Mouse (Mus musculus) testis, adult 2 months (tissue): ENCODE measurements at regions not wholly inside any gene's neighbourhood (a gene's known extent, or its start where the extent isn't known, plus 50 kb on each side); places are given as distances from the start of the nearest gene placed in this dataset.
A peak's percentile ranks its signal among the peaks of the same experiment; 100 is the strongest.

ENCODE experiments used
- H3K27ac ChIP-seq: fragments of 200-500 bp; 2 replicates; pipeline ENCODE4 v1.5.1; 2012; ENCODE audit warnings: low read depth, low read length; ENCODE audit not compliant: control insufficient read depth, insufficient read depth
- H3K27me3 ChIP-seq: fragments of 200-500 bp; 2 replicates; pipeline ENCODE4 v1.6.1; 2012; ENCODE audit warnings: mild to moderate bottlenecking, low read length, moderate library complexity; ENCODE audit not compliant: control insufficient read depth, insufficient read depth
- H3K36me3 ChIP-seq: fragments of 200-500 bp; 2 replicates; pipeline ENCODE4 v1.6.1; 2012; ENCODE audit warnings: mild to moderate bottlenecking, low read length; ENCODE audit not compliant: control insufficient read depth, insufficient read depth
- H3K4me1 ChIP-seq: fragments of 200-500 bp; 2 replicates; pipeline ENCODE4 v1.6.1; 2012; ENCODE audit warnings: low read length; ENCODE audit not compliant: control insufficient read depth, insufficient read depth
- H3K4me3 ChIP-seq: fragments of 200-500 bp; 2 replicates; pipeline ENCODE4 v1.5.1; 2012; ENCODE audit warnings: low read depth, mild to moderate bottlenecking, low read length, moderate library complexity, mixed read lengths; ENCODE audit not compliant: control insufficient read depth
- CTCF ChIP-seq: fragments of 200-500 bp; IDR thresholded peaks from 2 replicates; pipeline ENCODE4 v1.5.1; 2012; ENCODE audit warnings: low read depth, mild to moderate bottlenecking, inconsistent platforms, low read length, moderate library complexity; ENCODE audit not compliant: control insufficient read depth, insufficient read depth, insufficient replicate concordance
- POLR2A ChIP-seq: fragments of 200-500 bp; IDR thresholded peaks from 2 replicates; pipeline ENCODE4 v1.6.1; 2012; ENCODE audit warnings: low read depth, mild to moderate bottlenecking, inconsistent platforms, low read length, moderate library complexity; ENCODE audit not compliant: control insufficient read depth

DNA sequence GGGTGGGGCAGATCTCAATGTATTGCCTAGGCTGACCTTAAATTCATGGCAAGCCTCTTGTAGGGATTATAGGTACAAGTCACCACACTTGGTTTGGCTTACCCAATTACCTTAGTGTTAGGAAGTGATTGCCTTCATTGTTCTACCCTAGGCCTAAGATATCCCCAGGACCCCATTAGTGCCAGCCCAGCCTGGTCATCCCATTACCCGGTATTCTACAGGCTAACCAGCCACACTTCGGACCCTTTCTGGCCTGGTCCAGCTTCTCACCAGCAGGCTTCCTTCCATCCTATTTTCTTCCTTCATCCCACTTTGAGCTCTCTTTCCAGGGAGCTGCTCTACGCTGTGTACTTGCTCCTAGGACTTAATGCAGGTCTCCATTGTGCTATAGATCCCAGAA lies 59.5 kb downstream of the Tex35 start:
- H3K4me1 ChIP-seq = peaks cover 5% of the 10 kb centered on the region
- H3K27me3 ChIP-seq = no peaks in the 10 kb centered on the region
- TF ChIP-seq CTCF = no peak
- TF ChIP-seq POLR2A = no peak
- H3K36me3 ChIP-seq = no peaks in the 10 kb centered on the region
- H3K4me3 ChIP-seq = no peak overlapping the region
- H3K27ac ChIP-seq = no peak overlapping the region

DNA sequence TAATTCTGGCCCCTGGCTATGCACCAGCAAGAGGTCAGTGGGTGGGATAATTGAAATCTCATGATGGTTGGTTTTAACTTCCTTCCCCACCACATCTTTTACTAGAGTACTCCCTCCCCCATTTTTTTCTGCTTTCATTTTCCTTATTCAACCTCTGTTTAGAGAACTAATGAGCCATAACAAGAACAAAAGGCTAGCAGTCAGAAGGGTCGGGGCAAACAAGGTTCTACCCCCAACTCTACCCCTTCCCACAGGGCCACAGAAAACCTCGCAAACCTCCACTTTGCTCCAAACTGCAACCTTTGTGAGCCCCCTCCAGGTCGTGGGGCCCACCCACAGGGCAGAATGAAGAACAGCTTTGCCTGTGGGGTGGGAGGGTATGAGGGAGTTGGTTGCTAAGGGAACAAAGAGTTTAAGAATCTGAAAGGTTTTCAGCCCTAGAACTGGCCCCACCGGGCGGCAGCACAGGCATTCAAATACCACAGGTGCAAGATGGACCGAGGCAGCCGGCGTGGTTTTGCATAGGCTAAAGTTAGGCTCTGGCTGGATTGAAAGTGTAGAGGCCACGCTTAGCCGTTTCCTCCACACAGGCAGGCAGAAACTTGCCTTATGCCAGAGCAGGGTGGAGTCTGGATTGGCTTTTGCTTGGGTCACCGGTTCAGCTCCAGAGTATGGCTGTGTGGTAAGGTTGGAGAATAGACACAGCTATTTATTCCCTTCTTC lies 60.1 kb downstream of the Tex35 start:
- peaks cover 5% of the 10 kb centered on the region for H3K4me1 ChIP-seq
- peak overlapping the region; percentile 51 for H3K27ac ChIP-seq
- no peak overlapping the region for H3K4me3 ChIP-seq
- no peak for TF ChIP-seq CTCF
- no peaks in the 10 kb centered on the region for H3K27me3 ChIP-seq
- no peaks in the 10 kb centered on the region for H3K36me3 ChIP-seq

DNA sequence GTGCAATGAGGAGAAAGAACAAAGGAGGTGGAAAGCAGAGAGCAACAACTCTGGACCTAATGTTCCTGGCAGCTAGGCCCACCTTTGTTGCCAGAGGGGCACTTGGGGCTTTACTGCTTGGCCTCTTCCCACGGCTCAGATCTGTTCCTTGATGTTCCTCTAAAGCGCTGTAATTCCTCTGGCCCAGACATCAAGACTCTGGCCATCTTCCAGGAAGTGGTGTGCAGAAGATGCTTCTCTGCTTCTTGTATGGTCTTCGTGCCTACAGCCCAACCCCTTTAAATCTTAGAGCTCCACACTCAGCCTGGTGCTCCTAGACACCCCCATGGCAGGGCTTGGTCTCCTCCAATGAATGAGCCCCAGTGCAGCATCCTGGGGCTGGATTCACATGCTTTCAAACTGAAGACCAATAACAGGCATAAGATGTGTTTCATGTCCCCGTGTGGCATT lies 60.7 kb downstream of the Tex35 start:
- H3K36me3 ChIP-seq = no peaks in the 10 kb centered on the region
- H3K27ac ChIP-seq = peak overlapping the region; percentile 51
- TF ChIP-seq CTCF (no peak), POLR2A (no peak)
- H3K4me1 ChIP-seq = peaks cover 5% of the 10 kb centered on the region
- no peaks in the 10 kb centered on the region for H3K27me3 ChIP-seq
- no peak overlapping the region for H3K4me3 ChIP-seq

DNA sequence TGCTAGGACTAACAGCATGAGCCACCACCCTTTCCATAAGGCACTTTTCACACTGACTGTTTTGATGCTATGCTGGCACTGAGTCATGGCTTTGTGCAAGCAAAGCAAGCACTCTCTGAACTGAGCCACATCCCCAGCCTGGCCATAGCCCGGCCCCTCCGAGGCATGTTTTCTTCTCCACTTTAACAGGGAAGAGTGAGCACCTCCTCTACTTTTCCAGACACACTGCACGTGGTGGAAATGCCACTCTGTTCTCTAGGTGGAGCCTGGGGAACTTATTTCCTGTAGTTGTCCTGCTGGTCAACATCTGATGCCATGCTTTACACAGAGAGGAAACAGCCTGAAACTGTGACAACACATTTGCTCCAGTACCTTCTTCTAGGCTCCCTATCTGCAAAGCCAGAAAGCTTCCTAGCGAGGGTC lies 61.7 kb downstream of the Tex35 start:
- peak overlapping the region; percentile 47; the same call in 1 of the 2 replicates for H3K27ac ChIP-seq
- H3K27me3 ChIP-seq = no peaks in the 10 kb centered on the region
- H3K4me3 ChIP-seq = no peak overlapping the region
- H3K4me1 ChIP-seq = peaks cover 5% of the 10 kb centered on the region
- H3K36me3 ChIP-seq = no peaks in the 10 kb centered on the region
- TF ChIP-seq CTCF (no peak), POLR2A (no peak)

DNA sequence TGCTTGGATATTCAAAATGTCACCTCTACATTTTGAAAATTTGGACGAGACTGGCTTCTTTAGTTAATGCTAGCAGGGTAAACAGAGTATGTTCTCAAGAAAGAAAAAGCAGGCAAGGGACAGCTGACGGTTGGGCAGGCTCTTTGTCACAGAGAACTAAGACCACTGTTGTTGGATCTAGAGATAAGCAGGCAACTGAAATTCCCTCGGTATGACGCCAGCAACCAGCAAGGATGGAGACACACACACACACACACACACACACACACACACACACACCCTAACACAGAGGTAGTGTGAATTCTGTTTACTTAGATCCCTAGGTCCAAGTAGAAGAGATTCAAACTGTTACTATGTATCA lies 68.7 kb downstream of the Tex35 start:
- H3K4me1 ChIP-seq = peaks cover 16% of the 10 kb centered on the region
- H3K27me3 ChIP-seq = no peaks in the 10 kb centered on the region
- no peaks in the 10 kb centered on the region for H3K36me3 ChIP-seq
- TF ChIP-seq CTCF = no peak
- no peak for TF ChIP-seq POLR2A
- no peak overlapping the region for H3K4me3 ChIP-seq
- H3K27ac ChIP-seq = peak overlapping the region; percentile 70

DNA sequence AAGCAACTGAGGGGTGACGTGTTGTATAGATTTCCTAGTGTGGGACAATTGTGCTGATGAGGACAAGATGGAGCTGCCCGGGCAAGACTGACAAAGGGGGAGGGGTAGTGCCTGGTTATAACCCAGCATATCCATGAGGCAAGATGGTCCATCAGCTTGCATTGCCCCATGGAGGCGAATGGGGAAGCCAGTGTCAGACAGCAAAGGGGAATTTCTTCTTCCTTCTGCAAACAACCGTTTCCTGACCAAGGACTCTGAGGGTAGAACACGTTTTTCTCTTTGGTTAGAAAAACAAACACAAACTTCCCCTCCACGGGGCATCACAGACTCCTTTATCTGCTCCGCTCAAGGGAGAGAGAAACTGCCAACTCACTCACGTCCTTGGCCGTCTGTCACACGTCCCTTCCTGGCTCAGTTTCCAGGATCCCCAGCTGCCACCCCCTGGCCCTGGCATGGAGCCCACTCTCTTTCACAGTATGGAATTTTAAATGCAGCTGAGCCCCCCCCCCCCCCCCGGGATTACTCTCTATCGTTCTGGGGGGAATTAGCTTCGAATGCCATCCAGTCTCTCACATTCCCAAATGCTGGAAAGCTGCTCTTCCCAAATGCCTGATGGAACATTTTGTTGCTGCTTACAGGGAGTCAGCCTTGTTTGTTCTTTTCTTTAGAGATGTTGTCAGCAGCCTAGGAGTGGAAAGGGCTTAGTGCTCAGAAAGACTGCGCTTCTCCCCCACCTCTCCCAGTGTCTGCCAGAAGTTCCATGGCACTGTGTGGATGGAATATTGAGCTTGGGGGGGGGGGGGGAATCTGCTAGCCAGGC lies 69.3 kb downstream of the Tex35 start:
- TF ChIP-seq POLR2A (no peak), CTCF (no peak)
- peak overlapping the region; percentile 70 for H3K27ac ChIP-seq

DNA sequence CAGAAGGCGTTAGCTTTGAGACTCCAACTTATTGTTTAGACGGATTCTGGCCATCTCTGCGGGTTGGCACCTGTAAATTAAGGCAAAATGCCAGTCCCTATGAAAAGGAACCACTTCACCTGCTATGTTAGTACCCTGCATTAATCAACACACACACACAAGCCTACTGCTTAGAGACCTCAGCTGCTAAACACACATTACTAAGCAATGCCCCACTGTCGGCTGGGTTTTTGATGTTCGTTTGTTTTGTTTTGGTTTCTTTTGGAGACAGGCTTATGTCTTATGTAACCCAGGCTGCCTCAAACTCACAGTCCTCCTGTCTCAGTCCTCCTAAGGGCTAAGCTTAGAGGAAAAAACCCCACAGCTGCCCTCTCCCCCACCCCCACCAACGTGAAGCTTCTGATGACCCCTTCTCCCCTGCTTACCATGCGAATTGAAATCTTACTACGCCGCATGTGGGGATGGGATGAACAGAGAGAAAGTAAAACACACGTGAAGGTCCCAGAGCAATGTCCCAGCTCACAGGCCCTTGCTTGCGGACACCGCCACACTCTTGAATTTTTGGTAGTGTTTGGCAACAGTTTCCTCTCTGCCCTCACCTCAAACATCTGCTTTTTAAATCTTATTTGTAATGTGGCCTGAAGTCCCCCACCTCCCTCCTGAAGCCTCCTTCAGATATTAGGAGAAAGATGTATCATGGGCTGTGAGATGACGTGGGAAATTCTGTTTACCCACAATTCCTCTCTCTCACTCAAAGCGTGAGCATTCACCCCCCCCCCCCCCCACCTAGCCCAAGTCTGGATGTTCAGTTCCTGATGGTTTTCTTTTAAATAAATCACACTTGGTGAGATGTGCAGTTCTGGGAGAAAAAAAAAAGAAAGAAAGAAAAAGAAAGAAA lies 70.1 kb downstream of the Tex35 start:
- no peak overlapping the region for H3K4me3 ChIP-seq
- TF ChIP-seq POLR2A (no peak), CTCF (no peak)
- no peaks in the 10 kb centered on the region for H3K36me3 ChIP-seq
- H3K4me1 ChIP-seq = peaks cover 16% of the 10 kb centered on the region
- H3K27me3 ChIP-seq = no peaks in the 10 kb centered on the region
- H3K27ac ChIP-seq = peak overlapping the region; percentile 70; the same call in 1 of the 2 replicates

More for the DNA sequence above, 69.3 kb downstream of the Tex35 start:
- Histone ChIP-seq H3K4me1 (peaks cover 16% of the 10 kb centered on the region), H3K27me3 (no peaks in the 10 kb centered on the region), H3K4me3 (no peak overlapping the region), H3K36me3 (no peaks in the 10 kb centered on the region)
